8 mouse cellular contexts compared by ENCODE assay signal in the genomic region with DNA sequence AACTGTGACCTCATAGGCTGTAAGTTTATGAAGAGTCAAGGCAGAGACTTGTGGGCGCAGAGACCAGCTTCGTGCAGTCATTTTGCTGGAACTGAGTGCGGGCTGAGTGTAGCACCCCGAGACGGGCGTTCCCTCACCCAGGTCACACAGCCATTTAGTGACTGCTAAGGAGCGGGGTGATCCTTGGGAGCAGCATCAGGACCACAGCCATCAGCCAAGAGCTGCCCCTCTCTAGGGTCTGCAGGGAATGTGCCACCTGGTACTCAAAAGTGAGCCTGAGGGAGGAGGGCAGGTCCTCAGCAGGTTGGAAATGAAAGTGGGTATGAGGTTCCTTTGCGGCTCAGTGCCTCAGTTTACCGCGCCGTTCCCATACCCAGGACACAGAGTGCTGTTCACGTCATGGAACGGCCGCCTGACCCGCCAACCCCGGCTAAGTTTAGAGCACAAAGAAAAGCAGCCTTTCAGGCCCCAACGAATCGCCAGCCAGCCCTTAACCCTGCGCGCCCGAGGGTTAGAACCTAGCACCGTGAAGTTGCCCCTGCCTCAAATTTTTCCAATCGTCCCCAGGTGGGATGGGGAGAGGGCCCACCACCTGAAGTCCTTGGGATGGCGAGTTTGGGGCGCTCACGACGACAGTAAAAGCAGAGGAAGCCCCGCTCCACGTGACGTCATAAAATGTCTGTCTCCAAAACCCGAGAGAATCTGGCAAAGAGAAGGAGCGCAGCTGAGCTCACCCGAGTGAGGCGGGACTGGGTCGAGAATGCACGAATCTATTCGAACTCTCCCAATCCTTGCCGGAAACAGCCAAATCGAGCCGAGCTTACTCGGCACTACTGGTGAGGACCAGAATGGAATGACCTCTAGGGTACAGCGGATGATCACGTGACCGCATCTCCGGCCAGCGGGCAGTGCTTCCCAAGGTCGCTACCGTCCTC. TPM values are rescaled to one million over a fixed set of nuclear protein-coding genes. Genes with fewer than 3 reads are reported as not detected.
DNase-seq lines count a peak whose midpoint lies in the region; ATAC-seq lines count a peak whose summit lies in the region.

No protein-coding gene starts in this region.

- H3K27ac ChIP-seq in intestine, embryonic 15.5 days = no peak overlapping the region
- H3K27ac ChIP-seq in liver, embryonic 15.5 days (replicated peaks) = no peak overlapping the region
- no peak overlapping the region for H3K27ac ChIP-seq in neural tube, embryonic 13.5 days (replicated peaks)

- peak overlapping the region; percentile 59 for H3K4me2 ChIP-seq in intestine, embryonic 15.5 days (replicated peaks)
- H3K4me2 ChIP-seq in liver, embryonic 15.5 days = peak overlapping the region; percentile 53
- H3K4me2 ChIP-seq in neural tube, embryonic 13.5 days = peak overlapping the region; percentile 54

- WGBS in intestine, embryonic 15.5 days = 8% methylated on average over 48 of the region's 48 CpGs
- 4% methylated on average over 48 of the region's 48 CpGs for WGBS in liver, embryonic 15.5 days (ENCODE audit: insufficient replicate concordance)
- whole genome bisulfite sequencing in neural tube, embryonic 13.5 days = 5% methylated on average over 48 of the region's 48 CpGs

- H3K9ac ChIP-seq in intestine, embryonic 15.5 days = 0 out of 2 replicates have a peak overlapping the region, but pooled peaks have one; percentile 18
- H3K9ac ChIP-seq in liver, embryonic 15.5 days = no peak overlapping the region; the same call in 1 of the 2 replicates
- peak overlapping the region; percentile 58 for H3K9ac ChIP-seq in neural tube, embryonic 13.5 days

- H3K36me3 ChIP-seq in intestine, embryonic 15.5 days = no peaks in the 10 kb centered on the region
- H3K36me3 ChIP-seq in liver, embryonic 15.5 days (replicated peaks) = no peaks in the 10 kb centered on the region
- H3K36me3 ChIP-seq in neural tube, embryonic 13.5 days = no peaks in the 10 kb centered on the region

- no peaks in the 10 kb centered on the region for H3K9me3 ChIP-seq in intestine, embryonic 15.5 days
- no peaks in the 10 kb centered on the region for H3K9me3 ChIP-seq in liver, embryonic 15.5 days (replicated peaks)
- H3K9me3 ChIP-seq in neural tube, embryonic 13.5 days = no peaks in the 10 kb centered on the region

- ATAC-seq in intestine, embryonic 15.5 days = 0 out of 2 replicates have a peak, but pooled peaks have one; percentile 11
- 0 out of 2 replicates have a peak, but pooled peaks have one; percentile 12 for ATAC-seq in liver, embryonic 15.5 days (ENCODE audit: insufficient read depth)
- peak; percentile 34; the same call in 1 of the 2 replicates for ATAC-seq in neural tube, embryonic 13.5 days (ENCODE audit: low read depth)
- ATAC-seq in erythroid progenitor cell, adult 5-6 weeks (replicated peaks; ENCODE audit: low FRiP score, poor library complexity, severe bottlenecking) = no peak

- H3K4me3 ChIP-seq in intestine, embryonic 15.5 days (replicated peaks) = peak overlapping the region; percentile 15
- H3K4me3 ChIP-seq in liver, embryonic 15.5 days (replicated peaks) = peak overlapping the region; percentile 33
- peak overlapping the region; percentile 32 for H3K4me3 ChIP-seq in neural tube, embryonic 13.5 days

- DNase-seq in right cerebral cortex, postnatal 10 days (ENCODE audit: low spot score in 2 of 2) = peak; percentile 72 to 73
- no peak for DNase-seq in right cerebral cortex, postnatal 4 days
- peak; percentile 34 to 40 for DNase-seq in cerebellum, postnatal 36 days
- DNase-seq in heart, adult 11 months = peak; percentile 99

- H3K4me1 ChIP-seq in intestine, embryonic 15.5 days (replicated peaks) = peaks cover 17% of the 10 kb centered on the region
- H3K4me1 ChIP-seq in liver, embryonic 15.5 days (replicated peaks) = peaks cover 23% of the 10 kb centered on the region
- peaks cover 19% of the 10 kb centered on the region for H3K4me1 ChIP-seq in neural tube, embryonic 13.5 days (replicated peaks)

- peaks cover 72% of the 10 kb centered on the region for H3K27me3 ChIP-seq in intestine, embryonic 15.5 days (replicated peaks)
- H3K27me3 ChIP-seq in liver, embryonic 15.5 days = peaks cover 96% of the 10 kb centered on the region
- H3K27me3 ChIP-seq in neural tube, embryonic 13.5 days = peaks cover 92% of the 10 kb centered on the region

RNA-seq across cellular contexts. Expression of a gene that starts 10.6 kb away (rescaled TPM):
- 24.0 and 26.0 TPM in 2 replicates for polyA plus RNA-seq in intestine, embryonic 15.5 days (2015; fragmentation: Nextera tagmentation; extraction: Ambion mirVana)
- 2.7 and 3.5 TPM in 2 replicates for polyA plus RNA-seq in liver, embryonic 15.5 days (2015; fragmentation: Nextera tagmentation; extraction: Ambion mirVana)
- 402 and 417 TPM in 2 replicates for polyA plus RNA-seq in neural tube, embryonic 13.5 days (2015; fragmentation: Nextera tagmentation; extraction: Ambion mirVana)
- 7.1 TPM in 1 of 2 replicates, not detected in the other for total RNA-seq in erythroid progenitor cell, adult 5-6 weeks (2015; ENCODE audit: low replicate concordance)
- 2.2 and 4.9 TPM in 2 replicates for total RNA-seq in erythroid progenitor cell, adult 5-6 weeks (2017; ENCODE audit: low replicate concordance)

RNA-seq across cellular contexts. Expression of a gene that starts 16.8 kb away (rescaled TPM):
- polyA plus RNA-seq in intestine, embryonic 15.5 days (2015; fragmentation: Nextera tagmentation; extraction: Ambion mirVana) = 59.1 and 72.6 TPM in 2 replicates
- polyA plus RNA-seq in liver, embryonic 15.5 days (2015; fragmentation: Nextera tagmentation; extraction: Ambion mirVana) = 34.7 and 37.8 TPM in 2 replicates
- 46.1 and 54.5 TPM in 2 replicates for polyA plus RNA-seq in neural tube, embryonic 13.5 days (2015; fragmentation: Nextera tagmentation; extraction: Ambion mirVana)
- 16.9 and 31.0 TPM in 2 replicates for total RNA-seq in erythroid progenitor cell, adult 5-6 weeks (2015; ENCODE audit: low replicate concordance)
- 5.1 and 30.4 TPM in 2 replicates for total RNA-seq in erythroid progenitor cell, adult 5-6 weeks (2017; ENCODE audit: low replicate concordance)

RNA-seq across cellular contexts. Expression of a gene that starts 20.4 kb away (rescaled TPM):
- 0.21 and 0.53 TPM in 2 replicates for polyA plus RNA-seq in intestine, embryonic 15.5 days (2015; fragmentation: Nextera tagmentation; extraction: Ambion mirVana)
- polyA plus RNA-seq in liver, embryonic 15.5 days (2015; fragmentation: Nextera tagmentation; extraction: Ambion mirVana) = 1.4 and 1.9 TPM in 2 replicates
- 0.18 and 0.26 TPM in 2 replicates for polyA plus RNA-seq in neural tube, embryonic 13.5 days (2015; fragmentation: Nextera tagmentation; extraction: Ambion mirVana)
- total RNA-seq in erythroid progenitor cell, adult 5-6 weeks (2015; ENCODE audit: low replicate concordance) = 0.72 and 0.84 TPM in 2 replicates
- total RNA-seq in erythroid progenitor cell, adult 5-6 weeks (2017; ENCODE audit: low replicate concordance) = not detected in 2 replicates

RNA-seq across cellular contexts. Expression of a gene that starts 25.6 kb away (rescaled TPM):
- 2.1 and 2.5 TPM in 2 replicates for polyA plus RNA-seq in intestine, embryonic 15.5 days (2015; fragmentation: Nextera tagmentation; extraction: Ambion mirVana)
- polyA plus RNA-seq in liver, embryonic 15.5 days (2015; fragmentation: Nextera tagmentation; extraction: Ambion mirVana) = 0.13 and 0.35 TPM in 2 replicates
- polyA plus RNA-seq in neural tube, embryonic 13.5 days (2015; fragmentation: Nextera tagmentation; extraction: Ambion mirVana) = not detected in 2 replicates
- total RNA-seq in erythroid progenitor cell, adult 5-6 weeks (2015; ENCODE audit: low replicate concordance) = not detected in 2 replicates
- not detected in 2 replicates for total RNA-seq in erythroid progenitor cell, adult 5-6 weeks (2017; ENCODE audit: low replicate concordance)

RNA-seq across cellular contexts. Expression of a gene that starts 32.6 kb away (rescaled TPM):
- polyA plus RNA-seq in intestine, embryonic 15.5 days (2015; fragmentation: Nextera tagmentation; extraction: Ambion mirVana) = 53.1 and 55.3 TPM in 2 replicates
- polyA plus RNA-seq in liver, embryonic 15.5 days (2015; fragmentation: Nextera tagmentation; extraction: Ambion mirVana) = 14.7 and 16.5 TPM in 2 replicates
- polyA plus RNA-seq in neural tube, embryonic 13.5 days (2015; fragmentation: Nextera tagmentation; extraction: Ambion mirVana) = 88.9 and 93.7 TPM in 2 replicates
- total RNA-seq in erythroid progenitor cell, adult 5-6 weeks (2015; ENCODE audit: low replicate concordance) = 3.8 and 5.4 TPM in 2 replicates
- 7.3 and 8.0 TPM in 2 replicates for total RNA-seq in erythroid progenitor cell, adult 5-6 weeks (2017; ENCODE audit: low replicate concordance)

Comparison
In these comparisons a context has a peak if more than half of its experiments do, and no peak if none do; other contexts are left out.
1. RNA of a gene that starts 10.6 kb away (polyA plus RNA-seq): 402 to 417 TPM in neural tube, embryonic 13.5 days; 24.0 to 26.0 TPM in intestine, embryonic 15.5 days and 2.7 to 3.5 TPM in liver, embryonic 15.5 days; every median in the first group is over 10 times any median in the second.
2. Peak in every context shown above with its lines, with median percentiles within 50 percentile points of each other: H3K4me2 ChIP-seq and H3K4me3 ChIP-seq.